Mouse (Mus musculus) hindbrain, embryonic 11.5 days (tissue): Measurements from ENCODE around the gene Tbl1x. TPM values are rescaled to one million over a fixed set of nuclear protein-coding genes. Genes with fewer than 3 reads are reported as not detected.
A peak's percentile ranks its signal among the peaks of the same experiment; 100 is the strongest.

Experiments used
- ATAC-seq: fragments of 200-750 bp; cut with Nextera tagmentation; 2 replicates; pipeline ENCODE4 v1.8.0; 2017; ENCODE audit warnings: mild to moderate bottlenecking, moderate TSS enrichment, moderate library complexity; ENCODE audit not compliant: low FRiP score
- DNase-seq: peaks from one replicate; pipeline ENCODE4 v3.0.0-alpha.2; 2015; ENCODE audit warnings: low spot score
- H3K27ac ChIP-seq: fragments of 300-500 bp; sonication (generic); 2 replicates; pipeline ENCODE4 v1.5.1; 2014; ENCODE audit warnings: mild to moderate bottlenecking, low read depth, low read length
- H3K27me3 ChIP-seq: fragments of 300-500 bp; sonication (generic); 2 replicates; pipeline ENCODE4 v1.6.1; 2014; ENCODE audit warnings: mild to moderate bottlenecking, low read length, moderate library complexity, mixed read lengths; ENCODE audit not compliant: control insufficient read depth, insufficient read depth
- H3K36me3 ChIP-seq: fragments of 300-500 bp; sonication (generic); 2 replicates; pipeline ENCODE4 v1.6.1; 2014; ENCODE audit warnings: mild to moderate bottlenecking, low read length, moderate library complexity, mixed read lengths; ENCODE audit not compliant: control insufficient read depth, insufficient read depth
- H3K4me1 ChIP-seq: fragments of 300-500 bp; sonication (generic); replicated peaks from 2 replicates; pipeline ENCODE4 v1.6.1; 2014; ENCODE audit warnings: low read length, mixed read lengths; ENCODE audit not compliant: control insufficient read depth, insufficient read depth
- H3K4me2 ChIP-seq: fragments of 300-500 bp; sonication (generic); replicated peaks from 2 replicates; pipeline ENCODE4 v1.6.1; 2014; ENCODE audit warnings: mild to moderate bottlenecking, low read depth, low read length
- H3K4me3 ChIP-seq: fragments of 300-500 bp; sonication (generic); 2 replicates; pipeline ENCODE4 v1.5.1; 2014; ENCODE audit warnings: low read depth, low read length
- H3K9ac ChIP-seq: fragments of 300-500 bp; sonication (generic); 2 replicates; pipeline ENCODE4 v1.6.1; 2014; ENCODE audit warnings: low read depth, low read length
- H3K9me3 ChIP-seq: fragments of 300-500 bp; sonication (generic); 2 replicates; pipeline ENCODE4 v1.6.1; 2016; ENCODE audit warnings: low read length; ENCODE audit not compliant: control insufficient read depth
- WGBS: fragments of 180-500 bp; shearing (Covaris S2); extraction: QIAGEN DNeasy Blood & Tissue Kit; methylation state at CpG from one replicate; pipeline ENCODE4 v1.1.7; 2014; 5-methylcytosine and 5-hydroxymethylcytosine counted together
- polyA plus RNA-seq: library from polyadenylated mRNA; unstranded; fragments of >200 nt; fragmentation: Nextera tagmentation; extraction: Ambion mirVana; gene quantifications from 2 replicates; pipeline ENCODE4 v1.2.1, GENCODE M21; 2014

Tbl1x gene
- polyA plus RNA-seq, 1 experiment from 2014 or later = 73.0 TPM

DNA sequence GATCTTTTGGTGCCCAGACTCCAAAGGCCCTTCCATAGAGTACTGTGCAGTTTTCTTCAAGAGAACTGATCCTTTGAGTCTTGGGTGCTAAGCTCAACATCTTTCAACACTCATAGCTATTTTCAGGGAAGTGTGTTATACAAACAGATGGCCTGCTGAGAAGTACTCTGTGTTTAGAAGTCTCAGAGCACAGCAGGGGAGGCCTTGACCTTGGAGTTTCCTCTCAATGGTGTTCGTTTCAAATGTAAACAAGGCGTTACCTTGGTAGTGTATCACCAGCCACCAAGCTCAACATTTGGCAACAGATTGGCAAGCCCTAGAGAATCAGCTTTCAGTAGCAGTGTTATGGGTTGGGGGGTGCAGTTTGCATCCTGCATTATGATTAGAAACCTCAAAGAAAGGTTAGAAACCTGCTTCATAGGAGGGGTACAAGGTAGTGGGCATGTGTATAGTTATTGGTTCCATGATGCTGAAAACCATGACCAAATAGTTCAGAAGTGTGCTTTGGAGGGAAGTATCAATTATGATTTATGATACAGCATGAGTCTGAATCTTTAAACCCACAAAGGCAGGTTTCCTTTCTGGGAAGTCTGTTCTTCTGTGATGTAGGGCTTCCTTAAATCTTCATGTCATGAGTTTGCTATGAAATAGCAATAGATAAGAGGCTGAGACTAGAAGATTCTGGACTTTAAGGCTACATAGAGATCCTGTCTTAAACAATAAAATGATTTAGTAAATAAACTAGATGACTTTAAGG lies 98.3 kb downstream of the Tbl1x start:
- ATAC-seq = no peak
- H3K4me3 ChIP-seq = no peak overlapping the region
- no peaks in the 10 kb centered on the region for H3K9me3 ChIP-seq
- DNase-seq = no peak
- no peaks in the 10 kb centered on the region for H3K36me3 ChIP-seq
- 51% methylated on average over 2 of the region's 2 CpGs for WGBS
- H3K27ac ChIP-seq = no peak overlapping the region
- H3K9ac ChIP-seq = no peak overlapping the region
- H3K4me1 ChIP-seq = no peaks in the 10 kb centered on the region
- H3K27me3 ChIP-seq = no peaks in the 10 kb centered on the region
- no peak overlapping the region for H3K4me2 ChIP-seq

DNA sequence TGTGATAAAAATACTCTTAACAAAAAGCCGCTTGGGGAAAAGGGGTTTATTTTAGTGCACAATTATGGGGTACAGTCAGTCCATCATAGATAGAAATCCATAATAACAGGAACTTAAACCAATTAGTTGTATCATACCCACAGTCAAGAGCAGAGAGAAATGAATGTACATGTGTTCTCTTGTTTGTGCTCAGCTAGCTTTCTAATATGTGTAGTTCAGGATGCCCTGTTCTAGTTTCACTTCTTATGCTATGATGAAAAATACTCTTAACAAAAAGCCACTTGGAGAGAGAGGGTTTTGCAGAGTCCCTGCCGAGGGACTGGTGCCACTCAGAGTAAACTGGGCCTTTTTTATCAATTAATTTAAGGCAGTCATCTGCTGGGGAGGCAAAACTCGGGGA lies 101.1 kb downstream of the Tbl1x start:
- Histone ChIP-seq H3K4me2 (no peak overlapping the region), H3K4me1 (no peaks in the 10 kb centered on the region), H3K27ac (no peak overlapping the region), H3K4me3 (no peak overlapping the region), H3K9me3 (no peaks in the 10 kb centered on the region), H3K9ac (no peak overlapping the region), H3K36me3 (no peaks in the 10 kb centered on the region), H3K27me3 (no peaks in the 10 kb centered on the region)
- no peak for ATAC-seq
- WGBS = 85% methylated on average over 3 of the region's 3 CpGs
- DNase-seq = no peak

DNA sequence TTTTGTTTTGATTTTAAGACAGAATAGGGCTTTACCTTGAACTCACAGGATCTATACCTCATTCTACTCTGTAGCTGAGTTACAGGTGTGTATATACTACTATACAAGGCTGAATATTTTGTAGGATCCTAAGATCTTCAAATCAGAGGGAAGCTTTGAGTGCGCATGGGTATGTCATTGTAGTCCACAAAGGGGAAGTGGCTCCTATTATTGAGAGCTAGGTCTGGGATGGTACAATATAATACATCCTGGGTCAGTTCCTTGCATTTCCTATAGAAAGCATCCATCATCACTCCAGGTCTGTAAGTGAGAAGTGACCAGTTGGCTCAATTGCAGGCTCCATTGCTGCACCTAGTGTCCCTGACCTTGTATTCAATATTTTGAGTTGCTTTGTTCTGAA lies 102.2 kb downstream of the Tbl1x start:
- Histone ChIP-seq H3K4me3 (no peak overlapping the region), H3K9ac (no peak overlapping the region), H3K4me2 (no peak overlapping the region), H3K36me3 (no peaks in the 10 kb centered on the region), H3K27me3 (no peaks in the 10 kb centered on the region), H3K4me1 (no peaks in the 10 kb centered on the region), H3K9me3 (no peaks in the 10 kb centered on the region), H3K27ac (no peak overlapping the region)
- DNase-seq (no peak), ATAC-seq (no peak)
- WGBS = 95% methylated on average over 1 of the region's 1 CpGs

DNA sequence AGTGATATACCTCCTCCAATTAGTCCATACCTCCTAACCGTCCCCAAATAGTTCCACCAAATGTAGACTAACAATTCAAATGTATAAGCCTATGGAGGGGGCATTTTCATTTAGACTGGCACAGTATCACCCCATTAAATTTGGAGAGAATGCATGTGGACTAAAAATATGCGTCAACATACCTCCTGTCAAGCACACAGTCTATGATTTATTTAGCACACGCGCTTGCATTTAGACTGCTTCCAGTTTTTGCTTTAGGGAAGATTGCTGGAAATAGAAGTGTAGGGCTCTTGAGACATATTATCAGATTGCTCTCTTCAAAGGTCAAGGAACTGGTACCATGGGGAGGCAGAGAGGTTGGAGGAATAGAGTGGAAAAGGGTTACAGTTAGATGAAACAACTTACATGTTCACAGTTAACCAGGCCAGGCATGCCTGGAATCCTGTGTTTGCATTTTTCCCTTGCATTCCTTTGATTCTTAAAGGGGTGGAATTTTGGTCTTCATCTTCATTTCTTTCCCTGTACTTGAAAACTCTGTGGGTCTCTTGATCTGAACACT lies 105.0 kb downstream of the Tbl1x start:
- Histone ChIP-seq H3K36me3 (no peaks in the 10 kb centered on the region), H3K9me3 (no peaks in the 10 kb centered on the region), H3K4me3 (no peak overlapping the region), H3K4me2 (no peak overlapping the region), H3K27me3 (no peaks in the 10 kb centered on the region), H3K27ac (no peak overlapping the region), H3K4me1 (no peaks in the 10 kb centered on the region), H3K9ac (no peak overlapping the region)
- WGBS = 76% methylated on average over 4 of the region's 4 CpGs
- DNase-seq = no peak
- ATAC-seq = no peak

DNA sequence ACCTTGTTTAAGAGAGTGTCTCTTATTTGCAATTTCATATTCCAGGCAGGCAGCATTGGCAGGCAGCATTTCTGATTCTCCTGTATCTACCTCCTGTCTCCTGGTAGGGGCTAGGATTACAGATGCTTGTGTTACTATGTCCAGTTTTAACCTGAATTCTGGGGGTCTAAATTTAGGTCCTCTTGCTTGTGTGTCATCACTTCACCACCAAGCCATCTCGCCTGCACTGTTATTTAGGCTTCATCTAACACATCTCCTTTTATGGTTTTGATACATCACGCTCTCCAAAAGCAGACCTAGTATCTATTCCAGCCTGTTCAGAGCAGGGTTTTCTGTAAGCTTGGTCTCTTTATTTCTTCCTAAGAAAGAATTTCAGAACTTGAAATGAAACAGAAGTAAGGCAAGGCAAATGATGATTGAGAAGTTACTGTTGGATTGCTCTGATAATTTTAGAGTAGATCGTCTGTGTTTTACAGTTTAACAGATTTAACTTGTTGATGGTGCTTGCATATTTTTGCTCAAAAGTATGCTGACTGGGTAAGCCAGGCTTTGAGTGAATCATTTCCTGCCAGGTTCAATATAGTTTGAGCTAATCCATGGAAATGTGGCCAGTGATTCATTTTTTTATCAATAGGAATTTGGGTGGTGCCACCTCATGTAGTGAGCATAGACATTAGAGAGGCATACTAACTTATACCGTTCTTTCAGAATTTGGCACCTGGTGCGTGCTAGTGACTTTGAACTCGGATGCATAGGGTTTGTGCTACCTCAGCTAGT lies 106.7 kb downstream of the Tbl1x start:
- DNase-seq (no peak), ATAC-seq (no peak)
- H3K9ac ChIP-seq = no peak overlapping the region
- H3K27me3 ChIP-seq = no peaks in the 10 kb centered on the region
- no peak overlapping the region for H3K4me3 ChIP-seq
- no peaks in the 10 kb centered on the region for H3K36me3 ChIP-seq
- H3K9me3 ChIP-seq = no peaks in the 10 kb centered on the region
- no peak overlapping the region for H3K27ac ChIP-seq
- no peak overlapping the region for H3K4me2 ChIP-seq
- H3K4me1 ChIP-seq = no peaks in the 10 kb centered on the region
- WGBS = 89% methylated on average over 6 of the region's 6 CpGs

DNA sequence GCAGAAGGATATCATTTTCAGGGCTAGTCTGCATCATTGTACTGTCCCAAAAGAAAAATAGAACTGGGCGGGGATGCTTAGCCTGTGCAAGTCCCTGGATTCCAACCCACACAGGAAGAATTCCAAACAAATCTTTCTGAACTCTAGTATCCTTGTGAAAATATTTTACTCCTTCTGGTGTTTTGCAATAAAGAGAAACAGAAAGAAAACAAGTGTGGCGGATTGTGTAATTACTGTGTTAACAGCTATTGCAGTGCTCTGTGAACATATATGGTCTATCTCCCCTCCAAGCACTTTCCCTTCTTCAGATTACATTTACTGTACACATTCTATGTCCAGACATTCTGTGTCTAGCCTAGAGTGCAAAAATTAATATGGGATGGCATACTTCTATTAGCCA lies 119.6 kb downstream of the Tbl1x start:
- Histone ChIP-seq H3K4me1 (no peaks in the 10 kb centered on the region), H3K4me3 (no peak overlapping the region), H3K36me3 (no peaks in the 10 kb centered on the region), H3K27me3 (no peaks in the 10 kb centered on the region), H3K9me3 (no peaks in the 10 kb centered on the region), H3K9ac (no peak overlapping the region), H3K4me2 (no peak overlapping the region), H3K27ac (no peak overlapping the region)
- ATAC-seq (no peak), DNase-seq (no peak)
- 97% methylated on average over 2 of the region's 2 CpGs for WGBS

DNA sequence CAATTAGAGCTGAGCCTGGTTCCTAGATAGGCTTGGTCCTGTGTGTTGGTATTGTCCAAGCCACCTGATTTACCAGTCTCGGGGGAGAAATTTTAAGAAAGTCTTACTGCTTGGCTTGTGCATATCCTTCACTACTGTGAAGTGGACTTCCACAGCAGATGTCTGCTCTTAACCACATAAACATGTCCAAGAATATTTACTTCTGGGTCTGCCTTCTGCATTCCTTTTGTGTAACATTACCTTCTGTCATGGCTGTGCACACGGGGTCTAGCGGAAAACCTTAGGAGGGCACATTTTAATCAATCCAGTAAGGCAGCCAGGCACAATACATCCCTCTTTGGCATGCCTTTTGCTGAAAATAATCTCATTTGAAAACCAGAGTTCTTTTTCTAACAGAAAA lies 125.7 kb downstream of the Tbl1x start:
- H3K36me3 ChIP-seq = no peaks in the 10 kb centered on the region
- ATAC-seq (no peak), DNase-seq (no peak)
- H3K4me1 ChIP-seq = no peaks in the 10 kb centered on the region
- no peak overlapping the region for H3K4me2 ChIP-seq
- H3K27ac ChIP-seq = no peak overlapping the region
- 74% methylated on average over 3 of the region's 3 CpGs for WGBS
- no peak overlapping the region for H3K9ac ChIP-seq
- no peaks in the 10 kb centered on the region for H3K9me3 ChIP-seq
- no peak overlapping the region for H3K4me3 ChIP-seq
- H3K27me3 ChIP-seq = no peaks in the 10 kb centered on the region

DNA sequence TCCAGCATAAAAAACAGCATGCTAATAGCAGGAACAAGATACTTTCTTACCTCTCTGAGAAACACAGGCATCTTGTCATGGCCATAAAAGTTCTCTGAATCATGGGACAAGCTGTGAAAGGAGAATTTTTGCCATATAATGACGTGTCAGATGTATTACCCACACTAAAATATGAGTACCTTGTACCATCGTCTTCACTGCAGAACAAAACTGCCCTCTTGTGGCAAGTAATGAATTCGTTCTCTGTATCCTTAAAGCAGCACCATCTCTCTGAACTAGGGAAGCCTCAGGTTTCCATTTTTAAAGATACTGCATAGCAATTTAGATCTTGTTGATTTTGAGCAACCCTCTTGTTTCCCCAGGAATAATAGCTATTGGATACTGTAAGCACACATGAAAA lies 127.3 kb downstream of the Tbl1x start:
- Histone ChIP-seq H3K4me3 (no peak overlapping the region), H3K4me1 (no peaks in the 10 kb centered on the region), H3K4me2 (no peak overlapping the region), H3K9ac (no peak overlapping the region), H3K27me3 (no peaks in the 10 kb centered on the region), H3K36me3 (no peaks in the 10 kb centered on the region), H3K27ac (no peak overlapping the region), H3K9me3 (no peaks in the 10 kb centered on the region)
- 31% methylated on average over 3 of the region's 3 CpGs for WGBS
- ATAC-seq = no peak
- DNase-seq = peak; percentile 37

DNA sequence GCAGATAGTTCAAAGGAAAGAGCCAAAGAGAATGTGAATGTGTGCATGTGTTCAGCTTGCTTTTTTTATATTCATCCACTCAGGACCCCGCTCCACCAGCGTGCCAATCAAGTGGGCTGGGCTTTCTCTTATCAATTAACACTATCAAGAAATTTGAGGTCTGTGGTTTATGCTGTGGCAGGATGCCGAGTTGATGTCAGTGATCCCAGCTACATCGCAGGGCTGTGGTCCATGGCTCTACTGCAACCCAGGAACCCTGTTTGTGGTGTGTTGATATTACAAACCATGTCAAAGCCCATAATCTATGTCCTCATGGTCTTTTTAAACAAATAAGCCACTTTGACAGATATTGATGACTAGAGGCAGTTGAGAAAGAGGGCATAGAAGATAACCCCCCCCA lies 129.5 kb downstream of the Tbl1x start:
- Histone ChIP-seq H3K9me3 (no peaks in the 10 kb centered on the region), H3K36me3 (no peaks in the 10 kb centered on the region), H3K4me1 (no peaks in the 10 kb centered on the region), H3K27ac (no peak overlapping the region), H3K4me2 (no peak overlapping the region), H3K9ac (no peak overlapping the region), H3K27me3 (no peaks in the 10 kb centered on the region), H3K4me3 (no peak overlapping the region)
- ATAC-seq (no peak), DNase-seq (no peak)
- 93% methylated on average over 4 of the region's 4 CpGs for WGBS
